Mouse (Mus musculus): ENCODE results near the gene Il17rd. TPM values are rescaled to one million over a fixed set of nuclear protein-coding genes. Genes with fewer than 3 reads are reported as not detected.

Il17rd gene
- polyA plus RNA-seq, 1 experiment from 2014 or later = 1.1 TPM

GRCm38 (mm10) chr14:27040451-27040850 lies 1.7 kb downstream of the Il17rd start:
- 0 out of 2 replicates have a peak, but pooled peaks cover 8% of the 10 kb centered on the region for H3K4me1 ChIP-seq (replicated peaks; ENCODE audit: control insufficient read depth, insufficient read depth)

DNA sequence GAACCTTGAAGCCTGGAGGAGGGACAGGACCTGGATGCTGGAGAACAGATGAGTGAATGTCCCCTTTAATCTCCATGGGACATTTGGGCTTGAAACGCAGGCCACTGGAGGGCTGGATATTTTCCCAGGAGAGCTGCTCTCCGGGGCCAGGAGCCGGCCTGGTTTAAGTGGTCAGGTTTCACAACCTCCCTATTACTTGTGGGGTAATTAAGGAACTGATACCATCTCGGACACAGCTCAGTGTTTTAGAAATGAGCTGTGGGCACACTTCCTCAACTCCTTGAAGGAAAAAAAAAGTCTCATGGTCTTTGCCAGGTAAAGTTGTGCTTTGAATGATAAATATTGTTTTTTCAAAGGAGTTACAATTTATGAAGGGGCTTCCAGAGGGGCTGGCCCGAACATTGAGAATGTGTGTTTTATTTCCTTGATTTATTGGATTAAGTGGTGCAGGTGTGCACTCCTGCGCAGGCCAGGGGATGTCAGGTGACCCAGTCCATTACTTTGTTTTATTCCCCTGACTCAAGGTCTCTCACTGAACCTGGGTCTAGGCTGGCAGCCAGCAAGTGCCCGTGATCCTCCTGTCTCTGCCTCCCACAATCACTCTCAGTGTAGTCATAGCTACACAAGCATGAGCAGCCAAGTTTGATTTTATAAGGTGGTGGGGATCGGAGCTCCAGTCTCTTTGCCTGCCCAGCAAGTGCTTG lies 3.7 kb downstream of the Il17rd start:
- ATAC-seq (ENCODE audit: low FRiP score, low TSS enrichment) (no peak), DNase-seq (ENCODE audit: low spot score) (no peak)
- Histone ChIP-seq H3K4me3 (ENCODE audit: low read depth, low read length) (no peak overlapping the region), H3K4me2 (replicated peaks; ENCODE audit: low read depth) (no peak overlapping the region), H3K4me1 (replicated peaks; ENCODE audit: control insufficient read depth, insufficient read depth) (0 out of 2 replicates have a peak, but pooled peaks cover 8% of the 10 kb centered on the region), H3K27me3 (ENCODE audit: control insufficient read depth, insufficient read depth, low read length) (no peaks in the 10 kb centered on the region), H3K9ac (ENCODE audit: low read length) (no peak overlapping the region), H3K36me3 (ENCODE audit: control insufficient read depth, insufficient read depth, low read length) (no peaks in the 10 kb centered on the region), H3K27ac (replicated peaks) (no peak overlapping the region), H3K9me3 (ENCODE audit: control insufficient read depth, low read length) (no peaks in the 10 kb centered on the region)
- TF ChIP-seq EP300 (optimal IDR thresholded peaks at IDR 0.05) (no peak), CTCF (IDR thresholded peaks at IDR 0.05; ENCODE audit: low read depth) (no peak)
- 55% methylated on average over 8 of the region's 8 CpGs for WGBS

More at GRCm38 (mm10) chr14:27040451-27040850, 1.7 kb downstream of the Il17rd start:
- Histone ChIP-seq H3K27ac (replicated peaks) (no peak overlapping the region), H3K4me2 (replicated peaks; ENCODE audit: low read depth) (peak overlapping the region; percentile 95), H3K36me3 (ENCODE audit: control insufficient read depth, insufficient read depth, low read length) (no peaks in the 10 kb centered on the region), H3K9me3 (ENCODE audit: control insufficient read depth, low read length) (no peaks in the 10 kb centered on the region), H3K27me3 (ENCODE audit: control insufficient read depth, insufficient read depth, low read length) (no peaks in the 10 kb centered on the region), H3K9ac (ENCODE audit: low read length) (peak overlapping the region; percentile 81; the same call in 1 of the 2 replicates), H3K4me3 (ENCODE audit: low read depth, low read length) (peak overlapping the region; percentile 95; the same call in 1 of the 2 replicates)
- ATAC-seq (ENCODE audit: low FRiP score, low TSS enrichment) (no peak), DNase-seq (ENCODE audit: low spot score) (no peak)
- no peak for TF ChIP-seq CTCF (IDR thresholded peaks at IDR 0.05; ENCODE audit: low read depth)
- TF ChIP-seq EP300 (optimal IDR thresholded peaks at IDR 0.05) = no peak
- 46% methylated on average over 12 of the region's 12 CpGs for WGBS

GRCm38 (mm10) chr14:27043416-27043815 lies 4.7 kb downstream of the Il17rd start:
- ATAC-seq (ENCODE audit: low FRiP score, low TSS enrichment) = no peak
- 41% methylated on average over 5 of the region's 5 CpGs for WGBS
- DNase-seq (ENCODE audit: low spot score) = no peak
- no peaks in the 10 kb centered on the region for H3K27me3 ChIP-seq (ENCODE audit: control insufficient read depth, insufficient read depth, low read length)
- no peaks in the 10 kb centered on the region for H3K9me3 ChIP-seq (ENCODE audit: control insufficient read depth, low read length)
- H3K36me3 ChIP-seq (ENCODE audit: control insufficient read depth, insufficient read depth, low read length) = no peaks in the 10 kb centered on the region
- H3K4me2 ChIP-seq (replicated peaks; ENCODE audit: low read depth) = 0 out of 2 replicates have a peak overlapping the region, but pooled peaks have one; percentile 0
- peak overlapping the region; percentile 49; the same call in 1 of the 2 replicates for H3K27ac ChIP-seq (replicated peaks)
- H3K4me1 ChIP-seq (replicated peaks; ENCODE audit: control insufficient read depth, insufficient read depth) = 0 out of 2 replicates have a peak, but pooled peaks cover 8% of the 10 kb centered on the region
- TF ChIP-seq EP300 (optimal IDR thresholded peaks at IDR 0.05) (no peak), CTCF (IDR thresholded peaks at IDR 0.05; ENCODE audit: low read depth) (no peak)
- H3K4me3 ChIP-seq (ENCODE audit: low read depth, low read length) = no peak overlapping the region
- H3K9ac ChIP-seq (ENCODE audit: low read length) = no peak overlapping the region

DNA sequence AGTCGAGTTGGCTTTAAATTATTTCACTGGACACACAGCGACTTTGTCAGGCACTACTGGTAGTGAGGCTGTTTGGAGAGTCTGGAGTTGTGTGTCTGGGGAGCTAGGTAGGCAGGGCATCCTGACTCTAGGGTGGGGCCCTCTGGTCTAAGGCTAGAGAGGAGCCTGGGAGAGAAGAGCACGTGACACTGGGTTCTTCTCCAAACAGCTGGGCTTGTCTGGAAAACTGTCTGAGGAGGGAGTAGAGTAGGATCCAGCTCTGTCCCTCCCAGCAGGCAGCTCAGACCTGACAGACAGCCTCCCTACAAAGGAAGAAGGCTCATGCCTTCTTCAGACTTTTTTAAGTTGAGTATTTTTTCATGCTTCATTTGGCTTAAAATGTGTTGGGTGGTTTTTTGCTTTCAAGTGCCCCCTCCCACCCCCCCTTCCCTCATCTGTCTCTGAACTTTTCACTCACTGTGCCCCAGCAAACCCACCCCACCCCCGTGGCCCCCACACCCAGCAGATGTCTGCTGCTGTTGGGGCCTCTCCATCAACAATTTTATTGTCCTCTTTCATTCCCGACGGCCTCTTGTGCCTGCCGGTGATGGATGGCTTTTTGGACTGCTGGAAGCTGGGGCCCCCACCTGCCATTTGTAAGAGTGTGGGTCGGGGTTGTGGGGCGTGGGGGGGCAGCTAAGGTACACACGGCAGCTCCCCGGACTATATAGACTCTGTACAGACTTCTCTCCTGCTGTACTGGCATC lies 5.7 kb downstream of the Il17rd start:
- peak overlapping the region; percentile 49 for H3K27ac ChIP-seq (replicated peaks)
- H3K27me3 ChIP-seq (ENCODE audit: control insufficient read depth, insufficient read depth, low read length) = no peaks in the 10 kb centered on the region
- no peak for DNase-seq (ENCODE audit: low spot score)
- peak overlapping the region; percentile 0; the same call in 1 of the 2 replicates for H3K4me2 ChIP-seq (replicated peaks; ENCODE audit: low read depth)
- no peak overlapping the region for H3K4me3 ChIP-seq (ENCODE audit: low read depth, low read length)
- ATAC-seq (ENCODE audit: low FRiP score, low TSS enrichment) = peak; percentile 41; the same call in 1 of the 2 replicates
- 10% methylated on average over 11 of the region's 11 CpGs for WGBS
- H3K9me3 ChIP-seq (ENCODE audit: control insufficient read depth, low read length) = no peaks in the 10 kb centered on the region
- 0 out of 2 replicates have a peak, but pooled peaks cover 8% of the 10 kb centered on the region for H3K4me1 ChIP-seq (replicated peaks; ENCODE audit: control insufficient read depth, insufficient read depth)
- no peak overlapping the region for H3K9ac ChIP-seq (ENCODE audit: low read length)
- no peaks in the 10 kb centered on the region for H3K36me3 ChIP-seq (ENCODE audit: control insufficient read depth, insufficient read depth, low read length)
- no peak for TF ChIP-seq CTCF (IDR thresholded peaks at IDR 0.05; ENCODE audit: low read depth)
- no peak for TF ChIP-seq EP300 (optimal IDR thresholded peaks at IDR 0.05)

DNA sequence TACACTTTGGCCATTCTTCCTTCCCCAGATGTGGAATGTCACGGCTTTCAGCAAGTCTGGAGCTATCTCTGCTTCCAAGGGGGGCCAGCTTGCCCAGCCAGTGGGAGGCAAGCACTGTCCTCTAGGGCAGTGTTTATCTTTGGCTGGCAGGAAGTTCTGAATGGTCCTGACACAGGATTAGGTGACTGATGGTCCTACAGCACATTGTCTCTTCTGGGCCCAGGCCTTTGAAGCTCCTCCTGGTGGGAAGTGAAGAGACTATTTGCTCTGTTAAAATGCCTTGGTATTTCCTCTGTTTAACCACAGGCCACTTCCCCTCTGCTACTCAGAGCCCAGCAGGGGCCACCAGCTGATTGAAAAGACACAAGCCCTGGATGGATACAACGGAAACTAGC lies 6.2 kb downstream of the Il17rd start:
- H3K4me1 ChIP-seq (replicated peaks; ENCODE audit: control insufficient read depth, insufficient read depth) = 0 out of 2 replicates have a peak, but pooled peaks cover 8% of the 10 kb centered on the region
- peak overlapping the region; percentile 49 for H3K27ac ChIP-seq (replicated peaks)
- H3K36me3 ChIP-seq (ENCODE audit: control insufficient read depth, insufficient read depth, low read length) = no peaks in the 10 kb centered on the region
- ATAC-seq (ENCODE audit: low FRiP score, low TSS enrichment) (0 out of 2 replicates have a peak, but pooled peaks have one; percentile 17), DNase-seq (ENCODE audit: low spot score) (no peak)
- 47% methylated on average over 2 of the region's 2 CpGs for WGBS
- H3K4me2 ChIP-seq (replicated peaks; ENCODE audit: low read depth) = no peak overlapping the region
- no peak for TF ChIP-seq EP300 (optimal IDR thresholded peaks at IDR 0.05)
- TF ChIP-seq CTCF (IDR thresholded peaks at IDR 0.05; ENCODE audit: low read depth) = peak; percentile 56
- no peak overlapping the region for H3K4me3 ChIP-seq (ENCODE audit: low read depth, low read length)
- H3K27me3 ChIP-seq (ENCODE audit: control insufficient read depth, insufficient read depth, low read length) = no peaks in the 10 kb centered on the region
- peak overlapping the region; percentile 23; the same call in 1 of the 2 replicates for H3K9ac ChIP-seq (ENCODE audit: low read length)
- H3K9me3 ChIP-seq (ENCODE audit: control insufficient read depth, low read length) = no peaks in the 10 kb centered on the region

All from stomach, postnatal 0 days (tissue).